Mouse (Mus musculus) limb, embryonic 15.5 days (tissue): ENCODE results near the gene Tmem211. TPM values are rescaled to one million over a fixed set of nuclear protein-coding genes. Genes with fewer than 3 reads are reported as not detected.

Experiments used
- ATAC-seq: fragments of 200-750 bp; cut with Nextera tagmentation; 2 replicates; pipeline ENCODE4 v1.8.0; 2017; ENCODE audit warnings: low read depth, moderate TSS enrichment; ENCODE audit not compliant: insufficient number of reproducible peaks, low FRiP score, low TSS enrichment
- H3K27ac ChIP-seq: fragments of 300-500 bp; sonication (generic); 2 replicates; pipeline ENCODE4 v1.5.1; 2015; ENCODE audit warnings: moderate library complexity, mild to moderate bottlenecking, inconsistent platforms
- H3K27me3 ChIP-seq: fragments of 300-500 bp; sonication (generic); 2 replicates; pipeline ENCODE4 v1.6.1; 2015; ENCODE audit warnings: inconsistent platforms
- H3K36me3 ChIP-seq: fragments of 300-500 bp; sonication (generic); 2 replicates; pipeline ENCODE4 v1.6.1; 2015; ENCODE audit warnings: inconsistent platforms
- H3K4me1 ChIP-seq: fragments of 300-500 bp; sonication (generic); 2 replicates; pipeline ENCODE4 v1.6.1; 2015; ENCODE audit warnings: inconsistent platforms
- H3K4me2 ChIP-seq: fragments of 300-500 bp; sonication (generic); 2 replicates; pipeline ENCODE4 v1.6.1; 2015; ENCODE audit warnings: mild to moderate bottlenecking, inconsistent platforms
- H3K4me3 ChIP-seq: fragments of 300-500 bp; sonication (generic); 2 replicates; pipeline ENCODE4 v1.5.1; 2015; ENCODE audit warnings: mild to moderate bottlenecking, inconsistent platforms
- H3K9ac ChIP-seq: fragments of 300-500 bp; sonication (generic); 2 replicates; pipeline ENCODE4 v1.6.1; 2015; ENCODE audit warnings: inconsistent platforms
- H3K9me3 ChIP-seq: fragments of 300-500 bp; sonication (generic); 2 replicates; pipeline ENCODE4 v1.6.1; 2016; ENCODE audit warnings: inconsistent platforms
- WGBS: fragments of 180-500 bp; shearing (Covaris S2); methylation state at CpG from one replicate; pipeline ENCODE4 v1.1.7; 2015; 5-methylcytosine and 5-hydroxymethylcytosine counted together
- polyA plus RNA-seq: library from polyadenylated mRNA; unstranded; fragments of >200 nt; fragmentation: Nextera tagmentation; extraction: Ambion mirVana; gene quantifications from 2 replicates; pipeline ENCODE4 v1.2.1, GENCODE M21; 2015

Gene Tmem211
- polyA plus RNA-seq, 1 experiment from 2014 or later: 0.28 TPM

DNA sequence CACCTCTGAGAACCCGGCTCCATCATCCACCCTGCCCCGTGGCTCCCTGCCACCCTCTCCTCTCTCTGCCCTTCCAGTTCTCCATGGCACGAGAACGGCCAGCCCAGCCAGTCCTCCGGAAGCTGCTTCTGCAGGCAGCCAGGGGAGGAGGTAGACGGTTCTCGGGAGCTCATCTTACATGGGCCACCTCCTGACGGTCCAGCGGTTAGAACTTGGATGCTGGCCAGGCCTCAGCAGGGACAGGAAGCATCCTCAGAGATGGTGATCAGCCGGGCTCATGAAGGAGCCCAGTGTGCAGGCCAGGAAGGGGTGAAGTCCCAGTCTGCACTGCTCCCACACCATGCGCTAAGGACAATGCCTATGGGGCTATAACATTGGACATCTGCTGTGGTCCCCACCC lies 12.3 kb upstream of the Tmem211 start:
- H3K27me3 ChIP-seq: peaks cover 9% of the 10 kb centered on the region
- H3K9ac ChIP-seq: no peak overlapping the region
- WGBS: 49% methylated on average over 11 of the region's 11 CpGs
- H3K27ac ChIP-seq: no peak overlapping the region
- no peak overlapping the region for H3K4me3 ChIP-seq
- H3K36me3 ChIP-seq: no peaks in the 10 kb centered on the region
- H3K4me2 ChIP-seq: no peak overlapping the region
- peaks cover 23% of the 10 kb centered on the region for H3K4me1 ChIP-seq
- no peaks in the 10 kb centered on the region for H3K9me3 ChIP-seq
- no peak for ATAC-seq

DNA sequence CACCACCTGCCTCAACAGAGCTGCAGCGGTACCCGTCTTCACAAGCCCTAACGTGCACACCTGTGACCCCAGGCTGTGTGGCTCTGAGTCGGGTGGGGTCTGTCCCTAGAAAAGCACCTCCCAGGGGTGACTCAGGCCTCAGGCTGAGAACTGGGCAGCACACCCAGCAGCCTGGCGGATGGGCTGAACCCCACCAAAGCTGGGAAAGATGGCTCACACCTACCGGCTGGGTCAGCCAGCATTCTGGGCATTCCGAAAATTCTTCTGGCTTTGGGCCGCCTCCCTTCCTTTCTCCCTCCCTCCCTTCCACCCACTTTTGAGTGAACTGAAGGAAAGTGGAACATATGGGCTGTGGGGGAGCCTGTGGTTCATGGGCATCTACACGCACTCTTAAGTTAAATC lies 11.1 kb upstream of the Tmem211 start:
- WGBS: 55% methylated on average over 9 of the region's 9 CpGs

DNA sequence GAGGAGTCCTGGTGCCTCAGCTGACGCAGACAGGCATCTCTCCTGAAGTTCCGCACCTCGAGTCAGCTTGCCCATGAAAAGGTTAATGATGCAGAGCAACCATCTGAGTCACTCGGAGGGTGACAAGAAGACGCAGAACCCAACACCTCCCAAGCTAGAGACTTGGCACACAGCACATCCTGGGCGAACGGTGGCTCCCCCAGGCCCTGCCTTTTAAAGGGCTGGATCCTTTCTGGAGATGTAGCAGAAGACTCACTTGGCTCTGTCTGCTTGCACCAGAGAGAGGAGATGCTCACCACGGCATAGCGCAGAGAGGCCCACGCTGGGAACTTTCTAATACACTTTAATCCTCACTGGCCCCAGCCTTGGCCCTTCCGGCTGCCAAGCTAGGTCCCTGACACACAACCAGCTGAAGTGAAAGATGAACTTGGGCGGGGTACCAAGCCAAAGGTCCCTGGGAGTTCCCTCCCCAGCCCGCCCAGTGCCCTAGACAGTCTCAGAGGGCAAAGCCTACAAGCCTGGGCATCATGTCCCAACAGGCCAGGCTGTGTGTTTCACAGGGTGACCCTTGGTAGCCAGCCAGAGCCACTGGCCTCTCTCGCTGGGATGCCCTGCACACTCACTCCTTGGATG lies 10.3 kb upstream of the Tmem211 start:
- H3K4me2 ChIP-seq: no peak overlapping the region
- no peak overlapping the region for H3K9ac ChIP-seq
- H3K4me3 ChIP-seq: no peak overlapping the region
- H3K36me3 ChIP-seq: no peaks in the 10 kb centered on the region
- H3K27ac ChIP-seq: 0 out of 2 replicates have a peak overlapping the region, but pooled peaks have one; percentile 7
- 59% methylated on average over 14 of the region's 14 CpGs for WGBS
- H3K9me3 ChIP-seq: no peaks in the 10 kb centered on the region
- ATAC-seq: no peak
- H3K27me3 ChIP-seq: peaks cover 28% of the 10 kb centered on the region
- peaks cover 21% of the 10 kb centered on the region for H3K4me1 ChIP-seq

More for the DNA sequence above, 11.1 kb upstream of the Tmem211 start:
- Histone ChIP-seq H3K36me3 (no peaks in the 10 kb centered on the region), H3K27ac (no peak overlapping the region), H3K4me1 (peaks cover 17% of the 10 kb centered on the region), H3K4me2 (no peak overlapping the region), H3K9ac (no peak overlapping the region), H3K4me3 (no peak overlapping the region), H3K27me3 (peaks cover 21% of the 10 kb centered on the region), H3K9me3 (no peaks in the 10 kb centered on the region)
- ATAC-seq: no peak

DNA sequence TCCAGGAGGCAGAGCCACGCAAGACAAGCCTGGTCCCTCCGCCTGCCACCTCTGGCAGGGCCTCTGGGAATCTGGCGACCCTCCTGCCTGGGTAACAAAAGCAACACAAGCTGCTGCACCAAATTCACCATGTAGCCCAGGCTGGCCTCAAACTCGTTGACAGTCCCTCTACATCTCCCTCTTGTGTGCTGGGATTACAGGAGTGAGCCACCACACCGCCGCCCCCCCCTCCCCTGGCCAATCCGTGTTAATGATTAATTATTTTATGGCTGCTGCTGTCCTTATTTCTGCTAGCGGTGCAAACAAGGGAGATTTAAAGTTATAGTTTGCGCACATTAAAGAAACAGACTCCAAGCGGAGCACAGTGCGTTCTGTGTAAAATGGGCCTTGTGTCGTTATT lies 9.6 kb upstream of the Tmem211 start:
- 67% methylated on average over 12 of the region's 12 CpGs for WGBS
- Histone ChIP-seq H3K36me3 (no peaks in the 10 kb centered on the region), H3K4me3 (no peak overlapping the region), H3K27ac (no peak overlapping the region), H3K4me2 (no peak overlapping the region), H3K9ac (no peak overlapping the region), H3K4me1 (peaks cover 21% of the 10 kb centered on the region), H3K27me3 (peaks cover 28% of the 10 kb centered on the region), H3K9me3 (no peaks in the 10 kb centered on the region)
- ATAC-seq: no peak

DNA sequence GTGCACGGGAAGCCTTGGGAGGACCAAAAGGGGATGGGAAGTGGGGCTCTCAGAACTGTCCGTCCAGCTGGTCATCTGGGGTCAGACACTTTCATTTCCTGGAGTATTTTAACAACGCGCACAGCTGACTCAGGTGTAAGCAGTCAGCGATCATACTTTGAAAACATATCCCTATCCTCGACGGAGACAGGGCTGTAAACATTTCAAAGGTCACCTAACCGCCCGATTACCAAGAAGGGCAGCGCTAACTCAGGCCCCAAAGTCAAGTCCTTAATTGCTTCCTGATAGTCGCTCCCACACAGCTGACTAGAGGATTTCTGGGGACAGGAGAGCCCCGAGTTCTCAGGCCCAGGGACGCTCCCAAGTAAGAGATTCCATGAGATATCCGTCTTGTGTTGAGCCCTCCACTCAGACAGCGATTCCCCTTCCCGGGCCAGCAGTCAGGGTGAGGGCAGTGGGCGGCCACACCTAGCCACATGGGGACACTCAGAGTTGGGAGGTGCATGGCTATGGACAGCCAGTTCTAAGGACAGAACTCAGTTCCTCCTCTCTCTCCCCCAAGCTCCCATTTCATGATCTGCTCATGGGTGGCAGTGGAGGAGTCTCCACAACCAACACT lies 8.0 kb upstream of the Tmem211 start:
- Histone ChIP-seq H3K9ac (no peak overlapping the region), H3K4me1 (peaks cover 21% of the 10 kb centered on the region), H3K4me2 (no peak overlapping the region), H3K36me3 (no peaks in the 10 kb centered on the region), H3K9me3 (no peaks in the 10 kb centered on the region), H3K27me3 (peaks cover 28% of the 10 kb centered on the region), H3K4me3 (no peak overlapping the region), H3K27ac (no peak overlapping the region)
- no peak for ATAC-seq
- WGBS: 64% methylated on average over 17 of the region's 17 CpGs

DNA sequence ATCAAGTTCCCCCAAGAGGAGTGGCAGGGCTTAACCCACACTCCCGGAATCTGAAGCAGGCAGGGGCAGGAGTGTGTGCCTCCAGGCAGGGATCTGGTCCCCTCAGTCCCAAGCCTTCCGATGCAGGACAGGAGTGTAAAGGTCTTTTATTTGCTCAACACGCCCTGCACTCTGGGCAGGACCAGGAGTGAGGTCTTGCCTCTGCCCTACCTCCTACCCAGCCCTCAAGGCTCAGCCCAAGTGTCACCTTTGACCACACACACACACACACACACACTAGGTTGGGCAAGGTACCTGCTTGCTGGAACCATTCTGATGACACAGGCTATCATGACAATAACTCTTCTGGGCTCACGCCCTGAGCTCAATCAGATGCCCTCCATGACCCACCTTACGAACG lies 7.3 kb upstream of the Tmem211 start:
- H3K9me3 ChIP-seq: no peaks in the 10 kb centered on the region
- H3K36me3 ChIP-seq: no peaks in the 10 kb centered on the region
- no peak overlapping the region for H3K27ac ChIP-seq
- H3K4me2 ChIP-seq: no peak overlapping the region
- ATAC-seq: no peak
- peaks cover 19% of the 10 kb centered on the region for H3K4me1 ChIP-seq
- WGBS: 66% methylated on average over 6 of the region's 6 CpGs
- H3K27me3 ChIP-seq: peaks cover 28% of the 10 kb centered on the region
- no peak overlapping the region for H3K9ac ChIP-seq
- H3K4me3 ChIP-seq: no peak overlapping the region

DNA sequence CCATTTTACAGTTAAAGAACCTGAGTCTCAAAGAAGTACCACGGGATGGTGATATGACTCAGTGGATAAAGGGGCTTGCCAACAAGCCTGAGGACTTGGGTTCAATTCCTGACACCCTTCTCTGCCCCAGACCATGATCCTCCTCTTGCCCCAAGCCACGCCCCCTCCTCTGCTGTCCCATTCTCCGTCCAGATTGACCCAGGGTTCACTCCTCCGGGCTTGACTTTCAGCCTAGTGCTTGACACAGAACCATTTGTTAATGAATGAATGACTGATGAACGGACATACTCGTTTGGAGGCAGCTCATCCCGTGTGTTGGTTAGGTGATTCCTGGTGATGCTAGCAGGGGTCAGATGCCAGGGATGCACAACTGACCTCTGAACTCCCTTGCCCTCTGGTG lies 6.8 kb upstream of the Tmem211 start:
- H3K9ac ChIP-seq: no peak overlapping the region
- H3K9me3 ChIP-seq: no peaks in the 10 kb centered on the region
- no peak for ATAC-seq
- WGBS: 64% methylated on average over 7 of the region's 7 CpGs
- peaks cover 19% of the 10 kb centered on the region for H3K4me1 ChIP-seq
- no peak overlapping the region for H3K27ac ChIP-seq
- H3K4me3 ChIP-seq: 0 out of 2 replicates have a peak overlapping the region, but pooled peaks have one; percentile 59
- peaks cover 28% of the 10 kb centered on the region for H3K27me3 ChIP-seq
- H3K36me3 ChIP-seq: no peaks in the 10 kb centered on the region
- H3K4me2 ChIP-seq: no peak overlapping the region

DNA sequence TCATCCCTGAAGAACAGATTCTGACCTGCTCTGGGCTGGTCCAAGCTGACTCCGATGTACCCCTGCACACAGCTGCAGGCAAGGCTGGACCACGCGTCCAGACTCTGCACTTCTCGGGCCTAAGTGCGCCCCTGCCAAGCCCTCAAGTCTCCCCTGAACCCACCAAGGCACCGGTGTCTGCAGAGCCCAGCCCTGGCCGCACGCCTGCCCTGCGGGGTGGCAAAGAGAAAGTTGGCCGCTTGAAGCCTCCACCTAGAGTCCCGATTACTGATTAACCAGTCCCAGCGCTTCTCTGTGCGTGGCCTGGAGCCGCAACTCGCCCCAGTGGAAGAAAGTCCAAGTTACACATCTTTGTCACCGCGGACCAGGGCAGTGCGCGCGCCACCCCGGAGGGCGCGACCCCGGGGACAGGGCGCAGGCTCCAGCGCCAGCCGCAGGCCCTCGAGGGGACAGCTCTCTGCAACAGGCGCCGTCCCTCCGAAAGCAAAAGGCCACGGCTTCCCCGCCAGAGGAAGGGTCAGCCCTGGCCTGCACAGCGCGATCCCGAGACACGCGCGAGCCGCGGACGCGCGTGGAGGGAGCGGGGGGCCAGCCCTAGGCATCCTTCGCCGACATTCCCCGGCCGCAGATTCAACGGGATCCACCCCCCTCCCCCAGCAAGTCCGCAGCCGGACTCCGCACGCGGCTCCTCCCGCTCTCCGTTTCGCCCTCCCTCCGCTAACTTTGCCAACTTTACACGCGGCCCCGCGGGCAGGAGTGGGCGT lies 6.1 kb upstream of the Tmem211 start:
- Histone ChIP-seq H3K27me3 (peaks cover 28% of the 10 kb centered on the region), H3K4me3 (peak overlapping the region; percentile 59), H3K4me2 (peak overlapping the region; percentile 99), H3K9ac (peak overlapping the region; percentile 39), H3K9me3 (no peaks in the 10 kb centered on the region), H3K27ac (no peak overlapping the region), H3K36me3 (no peaks in the 10 kb centered on the region), H3K4me1 (peaks cover 21% of the 10 kb centered on the region)
- 2% methylated on average over 63 of the region's 64 CpGs for WGBS
- 0 out of 2 replicates have a peak, but pooled peaks have one; percentile 21 for ATAC-seq

DNA sequence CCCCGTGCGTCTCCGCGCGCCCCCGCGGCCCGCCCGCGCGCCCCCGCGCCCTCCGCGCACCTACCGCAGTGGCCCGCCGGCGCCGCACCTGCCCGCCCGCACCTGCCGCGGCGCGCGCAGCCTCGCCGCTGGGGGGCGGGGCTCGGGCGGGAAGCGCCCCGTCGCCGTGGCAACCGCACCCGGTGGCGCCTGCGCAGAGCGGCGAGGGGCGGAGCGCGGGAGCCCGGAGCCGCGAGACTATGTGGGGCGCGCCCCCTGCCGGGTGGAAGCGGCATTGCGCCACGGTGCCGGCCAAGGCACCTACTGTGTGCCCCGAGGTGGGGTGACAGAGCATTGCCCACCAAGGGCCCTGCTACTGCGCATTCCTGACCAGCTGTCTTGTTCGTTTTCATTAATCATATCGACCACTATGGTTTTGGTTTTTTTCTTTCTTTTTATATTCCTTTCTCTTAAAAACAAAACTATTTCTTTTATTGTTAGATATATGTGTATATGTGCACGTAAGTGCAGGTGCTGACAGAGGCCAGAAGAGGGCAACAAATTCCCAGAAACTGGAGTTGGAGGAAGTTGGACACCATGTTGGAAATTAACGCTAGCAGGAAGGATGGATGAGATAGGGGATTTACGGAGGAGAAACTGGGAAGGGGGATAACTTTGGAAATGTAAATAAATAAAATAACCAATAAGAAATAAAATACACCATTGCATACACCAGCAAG lies 5.4 kb upstream of the Tmem211 start, which contains the start of gene 2900026A02Rik:
Gene 2900026A02Rik (minus strand): TSS at position 90 of the 719 bp plus-strand sequence.
- peak within 1 kb of the TSS; percentile 99 for H3K4me2 ChIP-seq
- peaks cover 35% of the 10 kb centered on the region for H3K27me3 ChIP-seq
- H3K36me3 ChIP-seq: no peaks in the 10 kb centered on the region
- H3K9ac ChIP-seq: peak within 1 kb of the TSS; percentile 39
- peaks cover 22% of the 10 kb centered on the region for H3K4me1 ChIP-seq
- ATAC-seq: 0 out of 2 replicates have a peak, but pooled peaks have one; percentile 25
- H3K9me3 ChIP-seq: no peaks in the 10 kb centered on the region
- H3K4me3 ChIP-seq: peak within 1 kb of the TSS; percentile 59
- 13% methylated on average over 44 of the region's 62 CpGs for WGBS
- H3K27ac ChIP-seq: no peak within 1 kb of the TSS

DNA sequence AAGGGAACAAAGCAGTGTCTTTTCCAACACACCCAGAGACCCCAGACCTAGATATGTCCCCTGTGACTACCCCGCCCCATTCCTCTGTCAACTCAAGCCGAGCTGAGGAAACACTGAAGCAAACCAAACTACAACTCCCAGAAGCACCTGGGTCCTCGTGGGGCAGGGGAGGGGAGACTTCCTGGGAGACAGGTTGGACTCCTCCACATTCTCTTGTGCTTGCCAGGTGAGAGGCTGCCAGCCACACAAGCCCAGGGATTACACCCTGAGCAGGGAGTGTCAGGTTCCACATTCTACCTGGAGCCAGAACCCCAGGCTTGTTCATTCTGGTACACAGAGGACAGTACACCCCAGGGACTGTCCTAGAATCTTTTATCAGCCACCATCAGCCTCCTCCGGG lies 2.8 kb upstream of the Tmem211 start:
- Histone ChIP-seq H3K9me3 (no peaks in the 10 kb centered on the region), H3K36me3 (no peaks in the 10 kb centered on the region), H3K27ac (no peak overlapping the region), H3K4me1 (peaks cover 28% of the 10 kb centered on the region), H3K4me3 (no peak overlapping the region), H3K27me3 (peaks cover 32% of the 10 kb centered on the region), H3K4me2 (no peak overlapping the region), H3K9ac (no peak overlapping the region)
- no peak for ATAC-seq
- WGBS: 50% methylated on average over 4 of the region's 4 CpGs

DNA sequence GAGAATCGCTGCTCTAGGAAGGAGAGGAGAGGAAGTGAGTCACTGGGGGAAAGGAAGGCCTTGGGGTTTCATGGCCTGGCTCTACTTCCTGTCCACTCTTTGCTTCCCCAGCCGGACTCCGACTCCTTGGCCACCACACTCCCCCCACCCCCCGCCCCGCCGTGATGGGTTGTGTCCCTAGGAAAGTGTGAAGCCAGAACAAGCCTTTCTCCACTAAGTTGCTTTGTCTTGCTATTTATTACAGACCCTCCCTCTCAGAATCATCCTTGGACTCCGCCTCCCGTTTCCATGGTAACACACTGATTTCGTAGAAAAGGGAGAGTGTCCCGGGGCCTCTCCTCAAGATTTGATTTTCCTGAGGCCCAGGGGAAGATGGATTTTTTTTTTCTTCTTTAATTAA lies 1.4 kb upstream of the Tmem211 start:
- peaks cover 27% of the 10 kb centered on the region for H3K4me1 ChIP-seq
- no peak overlapping the region for H3K27ac ChIP-seq
- H3K9me3 ChIP-seq: no peaks in the 10 kb centered on the region
- no peak overlapping the region for H3K4me3 ChIP-seq
- 15% methylated on average over 10 of the region's 10 CpGs for WGBS
- no peak for ATAC-seq
- no peak overlapping the region for H3K4me2 ChIP-seq
- no peaks in the 10 kb centered on the region for H3K36me3 ChIP-seq
- peaks cover 18% of the 10 kb centered on the region for H3K27me3 ChIP-seq
- no peak overlapping the region for H3K9ac ChIP-seq
